Mouse (Mus musculus) C2C12 (cell line): ENCODE results near the gene Tnr.

ENCODE experiments used
- CEBPB ChIP-seq: IDR thresholded peaks from one replicate; pipeline ENCODE4 v1.6.1; 2011; ENCODE audit warnings: low read depth, mild to moderate bottlenecking, control low read depth, moderate library complexity
- CTCF ChIP-seq: IDR thresholded peaks from one replicate; pipeline ENCODE4 v1.5.1; 2011; ENCODE audit not compliant: control insufficient read depth, insufficient read depth, insufficient read length
- MAX ChIP-seq: IDR thresholded peaks from one replicate; pipeline ENCODE4 v1.6.1; 2011; ENCODE audit warnings: mild to moderate bottlenecking, control low read depth

GRCm38 (mm10) chr1:159842876-159843275, 319.3 kb downstream of the Tnr start:
- TF ChIP-seq CTCF, result no peak
- TF ChIP-seq MAX, result no peak
- no peak for TF ChIP-seq CEBPB
